26 mouse cellular contexts compared by ENCODE assay signal in the genomic region with DNA sequence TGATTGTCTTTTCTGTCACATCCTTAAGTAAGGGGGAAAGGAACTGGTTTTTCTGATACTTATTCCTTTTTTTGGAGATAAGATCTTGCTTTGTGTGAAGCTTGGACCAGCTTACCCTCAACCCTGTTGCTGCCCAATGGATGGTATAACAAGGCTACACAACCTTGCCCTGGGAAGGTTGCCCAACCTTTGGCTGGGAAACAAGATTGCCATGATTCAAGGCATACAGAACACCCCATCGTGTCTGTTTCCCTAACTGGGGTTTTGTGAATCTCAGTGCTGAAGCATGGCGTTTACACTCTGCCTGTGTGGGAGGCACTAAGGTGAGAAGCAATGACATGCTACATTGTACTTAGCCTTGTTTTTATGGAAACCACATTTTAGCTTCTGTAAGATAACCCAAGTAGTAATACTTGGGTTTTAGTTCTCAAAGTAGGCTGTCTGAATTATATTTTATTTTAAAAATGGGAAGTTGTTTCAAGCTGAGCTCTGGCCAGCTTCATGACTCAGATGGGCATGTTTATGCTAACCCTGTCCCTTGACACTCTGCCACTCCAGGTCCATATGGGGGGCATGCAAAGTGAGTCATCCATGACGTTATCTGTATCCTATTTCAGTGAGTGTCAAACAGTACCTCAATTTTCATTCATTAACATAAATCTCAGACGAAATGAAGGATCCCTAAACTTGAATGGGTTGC. TPM values are rescaled to one million over a fixed set of nuclear protein-coding genes. Genes with fewer than 3 reads are reported as not detected.
DNase-seq lines count a peak whose midpoint lies in the region; ATAC-seq and TF ChIP-seq lines count a peak whose summit lies in the region.
"Had no signal": no experiment of that assay in that cellular context is flagged by ENCODE, and none has a peak within 500 bp of the region (broad histone marks: within the 10 kb centered on the region; RNA-seq: fewer than 3 reads in every experiment).

No protein-coding gene starts in this region.

- peaks cover 46% of the 10 kb centered on the region for H3K36me3 ChIP-seq in kidney, embryonic 16.5 days (ENCODE audit: insufficient read depth, low read length)
- peaks cover 57% of the 10 kb centered on the region for H3K36me3 ChIP-seq in C2C12 (ENCODE audit: control insufficient read depth, insufficient read depth)

- peak; percentile 50 for DNase-seq in adrenal gland, adult 2 months
- DNase-seq in adrenal gland, postnatal 25 days = no peak
- DNase-seq in kidney, adult 18-20 months = no peak
- no peak for DNase-seq in embryo, embryonic 10 days (ENCODE audit: low spot score)
- no peak for DNase-seq in thymus, postnatal 36 days
- DNase-seq: cerebellum, adult 11 months; cerebellum, postnatal 10 days; heart, adult 2 months; heart, postnatal 36 days; kidney, adult 2 months; kidney, postnatal 14 days; layer of hippocampus, postnatal 36 days; lung, embryonic 14.5 days; midbrain, embryonic 14.5 days; thymus, postnatal 25 days had no signal

- H3K4me2 ChIP-seq in kidney, embryonic 16.5 days (replicated peaks; ENCODE audit: low read depth, low read length) = no peak overlapping the region
- H3K4me2 ChIP-seq: embryonic facial prominence, embryonic 12.5 days; forebrain, embryonic 12.5 days; hindbrain, embryonic 13.5 days; limb, embryonic 13.5 days; lung, embryonic 14.5 days; neural tube, embryonic 12.5 days; stomach, embryonic 15.5 days had no signal

- ATAC-seq in kidney, embryonic 16.5 days (ENCODE audit: low FRiP score, low TSS enrichment) = 0 out of 2 replicates have a peak, but pooled peaks have one; percentile 19

- H3K9me3 ChIP-seq in kidney, embryonic 16.5 days (ENCODE audit: low read length) = no peaks in the 10 kb centered on the region
- H3K9me3 ChIP-seq: embryonic facial prominence, embryonic 12.5 days; forebrain, embryonic 12.5 days; hindbrain, embryonic 13.5 days; limb, embryonic 13.5 days; neural tube, embryonic 12.5 days; stomach, embryonic 15.5 days had no signal

- H3K79me3 ChIP-seq in C2C12 (ENCODE audit: low read depth) = no peaks in the 10 kb centered on the region

- TF ChIP-seq CTCF in C2C12 (IDR thresholded peaks at IDR 0.05; ENCODE audit: control insufficient read depth, insufficient read depth, insufficient read length) = no peak
- no peak for TF ChIP-seq CTCF in bone marrow macrophage, adult 2 months (IDR thresholded peaks at IDR 0.05; ENCODE audit: low read depth, low read length)

- WGBS in kidney, embryonic 16.5 days = 54% methylated on average over 4 of the region's 4 CpGs

- H3K27ac ChIP-seq in kidney, embryonic 16.5 days (ENCODE audit: low read length) = no peak overlapping the region
- peak overlapping the region; percentile 81 for H3K27ac ChIP-seq in bone marrow macrophage, adult 2 months (ENCODE audit: insufficient read depth, low read depth, low read length)
- H3K27ac ChIP-seq: embryonic facial prominence, embryonic 12.5 days; forebrain, embryonic 12.5 days; heart, adult 2 months; hindbrain, embryonic 13.5 days; layer of hippocampus, adult 2 months; limb, embryonic 13.5 days; liver, embryonic 14.5 days; neural tube, embryonic 12.5 days; stomach, embryonic 15.5 days had no signal

- no peaks in the 10 kb centered on the region for H3K27me3 ChIP-seq in kidney, embryonic 16.5 days (ENCODE audit: insufficient read depth, low read length)
- H3K27me3 ChIP-seq in C2C12 (ENCODE audit: control insufficient read depth, insufficient read depth, insufficient read length) = no peaks in the 10 kb centered on the region
- H3K27me3 ChIP-seq: embryonic facial prominence, embryonic 12.5 days; forebrain, embryonic 12.5 days; hindbrain, embryonic 13.5 days; limb, embryonic 13.5 days; neural tube, embryonic 12.5 days; stomach, embryonic 15.5 days had no signal

- no peak for TF ChIP-seq POLR2A in bone marrow macrophage, adult 2 months (IDR thresholded peaks at IDR 0.05; ENCODE audit: borderline replicate concordance, low read depth, low read length)

- no peak overlapping the region for H3ac ChIP-seq in C2C12 (ENCODE audit: control insufficient read depth, insufficient read length, low read depth)

- peaks cover 7% of the 10 kb centered on the region for H3K4me1 ChIP-seq in kidney, embryonic 16.5 days (ENCODE audit: insufficient read depth, low read length)
- peaks cover 33% of the 10 kb centered on the region for H3K4me1 ChIP-seq in bone marrow macrophage, adult 2 months (ENCODE audit: control insufficient read depth, insufficient read depth, low read length)
- H3K4me1 ChIP-seq: embryonic facial prominence, embryonic 12.5 days; forebrain, embryonic 12.5 days; hindbrain, embryonic 13.5 days; limb, embryonic 13.5 days; neural tube, embryonic 12.5 days; stomach, embryonic 15.5 days had no signal

- H3K9ac ChIP-seq in kidney, embryonic 16.5 days (replicated peaks; ENCODE audit: low read length) = no peak overlapping the region
- H3K9ac ChIP-seq: embryonic facial prominence, embryonic 12.5 days; forebrain, embryonic 12.5 days; hindbrain, embryonic 13.5 days; limb, embryonic 13.5 days; liver, embryonic 14.5 days; lung, embryonic 14.5 days; neural tube, embryonic 12.5 days; stomach, embryonic 15.5 days had no signal

- no peak overlapping the region for H3K4me3 ChIP-seq in kidney, embryonic 16.5 days (ENCODE audit: low read length)
- no peak overlapping the region for H3K4me3 ChIP-seq in C2C12 (ENCODE audit: insufficient read depth, poor library complexity, severe bottlenecking)
- no peak overlapping the region for H3K4me3 ChIP-seq in bone marrow macrophage, adult 2 months (ENCODE audit: insufficient read depth, low read length)
- H3K4me3 ChIP-seq: embryonic facial prominence, embryonic 12.5 days; forebrain, embryonic 12.5 days; heart, adult 2 months; hindbrain, embryonic 13.5 days; layer of hippocampus, adult 2 months; limb, embryonic 13.5 days; neural tube, embryonic 12.5 days; stomach, embryonic 15.5 days had no signal

- H3K79me2 ChIP-seq in C2C12 (ENCODE audit: control insufficient read depth, insufficient read depth) = no peaks in the 10 kb centered on the region

TF ChIP-seq in C2C12, 6 proteins besides CTCF, POLR2A, EP300 and RAD21:
- TF ChIP-seq FOSL1 (IDR thresholded peaks at IDR 0.05; ENCODE audit: insufficient read depth, low read length, poor library complexity, severe bottlenecking) (peak; percentile 67), MYOD1 (IDR thresholded peaks at IDR 0.05; ENCODE audit: control insufficient read depth, insufficient read length, low read depth) (no peak), USF1 (IDR thresholded peaks at IDR 0.05; ENCODE audit: low read depth) (no peak), MAX (IDR thresholded peaks at IDR 0.05) (peak; percentile 39)

RNA-seq across cellular contexts. Expression of gene Sag, which starts 10.9 kb away (rescaled TPM):
- 1 to 10 TPM; 1.4 to 2.4 TPM for total RNA-seq in adrenal gland, adult 2 months (2021)
- polyA plus RNA-seq in adrenal gland, adult 2 months (2012; rRNA removed) = 0.48 and 0.57 TPM in 2 replicates
- total RNA-seq in adrenal gland, postnatal 25 days (2021) = 4.0 and 5.2 TPM in 2 replicates
- polyA plus RNA-seq in kidney, embryonic 16.5 days (2015; fragmentation: Nextera tagmentation; extraction: Ambion mirVana) = 1.3 and 2.0 TPM in 2 replicates
- 0.68 TPM for polyA plus RNA-seq in C2C12 (2012; fragmentation: generic; extraction: Trizol)
- polyA plus RNA-seq in bone marrow macrophage, adult 2 months (2012; ENCODE audit: insufficient read depth, insufficient read length, missing spikeins) = 0.93 and 1.2 TPM in 2 replicates

RNA-seq across cellular contexts. Expression of gene Atg16l1, which starts 36.9 kb away (rescaled TPM):
- total RNA-seq in adrenal gland, adult 2 months (2021) = 10 to 100 TPM; 28.5 to 33.8 TPM
- polyA plus RNA-seq in adrenal gland, adult 2 months (2012; rRNA removed) = 15.9 and 17.1 TPM in 2 replicates
- 31.7 and 39.0 TPM in 2 replicates for total RNA-seq in adrenal gland, postnatal 25 days (2021)
- 29.7 and 31.6 TPM in 2 replicates for polyA plus RNA-seq in kidney, embryonic 16.5 days (2015; fragmentation: Nextera tagmentation; extraction: Ambion mirVana)
- 20.1 TPM for polyA plus RNA-seq in C2C12 (2012; fragmentation: generic; extraction: Trizol)
- 25.9 and 28.1 TPM in 2 replicates for polyA plus RNA-seq in bone marrow macrophage, adult 2 months (2012; ENCODE audit: insufficient read depth, insufficient read length, missing spikeins)
